Mouse (Mus musculus): ENCODE measurements around the gene Mag. TPM values are rescaled to one million over a fixed set of nuclear protein-coding genes. Genes with fewer than 3 reads are reported as not detected.

Gene Mag
- total and polyA plus RNA-seq, 2 experiments from 2014 or later: 0.07 to 0.38 TPM

- TF ChIP-seq CTCF (IDR thresholded peaks at IDR 0.05; ENCODE audit: low read depth) (no peak), EP300 (IDR thresholded peaks at IDR 0.05; ENCODE audit: low read depth) (no peak)
- Histone ChIP-seq H3K9me3 (replicated peaks; ENCODE audit: control insufficient read depth, low read length) (no peaks in the 10 kb centered on the region), H3K4me2 (ENCODE audit: low read depth, low read length) (peak overlapping the region; percentile 34), H3K9ac (replicated peaks; ENCODE audit: low read depth, low read length) (no peak overlapping the region), H3K4me1 (ENCODE audit: control insufficient read depth, insufficient read depth) (0 out of 2 replicates have a peak, but pooled peaks cover 5% of the 10 kb centered on the region), H3K36me3 (replicated peaks; ENCODE audit: control insufficient read depth, insufficient read depth, low read length) (no peaks in the 10 kb centered on the region), H3K27me3 (ENCODE audit: control insufficient read depth, insufficient read depth, low read length) (peaks cover 15% of the 10 kb centered on the region; the same call in 1 of the 2 replicates), H3K4me3 (ENCODE audit: low read depth, low read length) (no peak overlapping the region), H3K27ac (ENCODE audit: low read depth) (no peak overlapping the region)
- no peak for DNase-seq (ENCODE audit: low spot score)
- ATAC-seq (ENCODE audit: insufficient read depth, low read depth): no peak
- WGBS: 28% methylated on average over 17 of the region's 17 CpGs
These were observed 5.7 kb downstream of the Mag start for GRCm38 (mm10) chr7:30908992-30909431.

DNA sequence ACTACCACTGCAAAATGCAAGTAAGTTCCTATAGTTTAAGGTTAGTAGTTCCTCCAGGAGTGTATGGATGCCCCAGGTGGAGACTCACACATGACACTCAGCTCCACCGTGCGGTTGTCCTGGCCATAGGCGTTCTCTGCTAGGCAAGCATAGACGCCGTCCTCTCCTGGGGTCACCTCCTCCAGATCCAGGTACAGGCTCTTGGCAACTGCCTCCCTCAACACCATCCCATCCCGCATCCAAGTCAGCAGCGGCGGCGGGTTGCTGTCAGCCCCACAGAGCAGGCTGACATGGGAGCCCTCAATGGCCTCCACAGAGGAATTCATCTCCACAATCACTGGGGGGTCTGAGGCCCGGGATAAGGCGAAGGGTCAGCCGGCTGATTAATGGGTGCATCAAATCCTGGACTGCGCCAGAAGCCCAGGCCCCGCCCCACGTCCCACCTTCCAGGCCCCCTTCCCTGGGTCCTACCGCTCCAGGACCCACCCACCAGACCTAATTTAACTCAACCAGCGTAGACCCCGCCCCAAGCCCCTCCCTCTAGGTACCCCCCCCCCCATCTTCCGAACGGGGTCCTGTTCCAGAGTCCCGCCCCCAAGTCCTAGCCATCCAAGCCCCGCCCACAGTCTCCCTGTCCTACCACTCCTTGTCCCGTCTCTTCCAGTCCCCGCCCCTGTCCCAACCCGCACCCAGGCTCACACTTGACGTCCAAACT is 6.2 kb downstream of the Mag start:
- DNase-seq (ENCODE audit: low spot score) (no peak), ATAC-seq (ENCODE audit: insufficient read depth, low read depth) (no peak; the same call in 1 of the 2 replicates)
- Histone ChIP-seq H3K4me3 (ENCODE audit: low read depth, low read length) (no peak overlapping the region), H3K4me2 (ENCODE audit: low read depth, low read length) (peak overlapping the region; percentile 34), H3K36me3 (replicated peaks; ENCODE audit: control insufficient read depth, insufficient read depth, low read length) (no peaks in the 10 kb centered on the region), H3K9ac (replicated peaks; ENCODE audit: low read depth, low read length) (no peak overlapping the region), H3K27me3 (ENCODE audit: control insufficient read depth, insufficient read depth, low read length) (peaks cover 15% of the 10 kb centered on the region; the same call in 1 of the 2 replicates), H3K9me3 (replicated peaks; ENCODE audit: control insufficient read depth, low read length) (no peaks in the 10 kb centered on the region), H3K27ac (ENCODE audit: low read depth) (no peak overlapping the region), H3K4me1 (ENCODE audit: control insufficient read depth, insufficient read depth) (0 out of 2 replicates have a peak, but pooled peaks cover 5% of the 10 kb centered on the region)
- TF ChIP-seq EP300 (IDR thresholded peaks at IDR 0.05; ENCODE audit: low read depth): no peak
- no peak for TF ChIP-seq CTCF (IDR thresholded peaks at IDR 0.05; ENCODE audit: low read depth)
- WGBS: 3% methylated on average over 25 of the region's 26 CpGs

DNA sequence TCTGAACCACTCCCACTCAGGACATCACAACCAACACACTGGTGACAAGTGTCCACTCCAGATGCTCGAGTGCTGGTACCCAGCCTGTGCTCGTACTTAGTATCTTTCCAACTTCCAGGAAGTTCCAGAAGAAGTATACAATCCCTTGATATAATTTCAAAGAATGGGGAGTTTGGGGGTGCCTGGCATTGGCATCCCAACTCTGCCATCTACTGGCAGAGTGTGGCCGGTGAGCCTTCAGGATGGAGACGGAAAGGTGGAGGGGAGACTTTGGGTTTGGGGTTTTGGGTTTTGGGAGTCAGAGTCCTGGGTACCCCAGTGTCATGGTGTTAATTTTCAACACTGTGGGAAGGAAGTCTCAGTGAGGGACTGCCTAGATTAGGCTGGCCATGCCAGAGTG is 10.6 kb downstream of the Mag start:
- DNase-seq (ENCODE audit: low spot score) (no peak), ATAC-seq (ENCODE audit: insufficient read depth, low read depth) (no peak)
- Histone ChIP-seq H3K9ac (replicated peaks; ENCODE audit: low read depth, low read length) (no peak overlapping the region), H3K9me3 (replicated peaks; ENCODE audit: control insufficient read depth, low read length) (no peaks in the 10 kb centered on the region), H3K4me1 (ENCODE audit: control insufficient read depth, insufficient read depth) (0 out of 2 replicates have a peak, but pooled peaks cover 4% of the 10 kb centered on the region), H3K4me3 (ENCODE audit: low read depth, low read length) (no peak overlapping the region), H3K27me3 (ENCODE audit: control insufficient read depth, insufficient read depth, low read length) (peaks cover 16% of the 10 kb centered on the region; the same call in 1 of the 2 replicates), H3K27ac (ENCODE audit: low read depth) (no peak overlapping the region), H3K4me2 (ENCODE audit: low read depth, low read length) (no peak overlapping the region), H3K36me3 (replicated peaks; ENCODE audit: control insufficient read depth, insufficient read depth, low read length) (no peaks in the 10 kb centered on the region)
- 41% methylated on average over 4 of the region's 4 CpGs for WGBS
- TF ChIP-seq CTCF (IDR thresholded peaks at IDR 0.05; ENCODE audit: low read depth): peak; percentile 44
- TF ChIP-seq EP300 (IDR thresholded peaks at IDR 0.05; ENCODE audit: low read depth): no peak

DNA sequence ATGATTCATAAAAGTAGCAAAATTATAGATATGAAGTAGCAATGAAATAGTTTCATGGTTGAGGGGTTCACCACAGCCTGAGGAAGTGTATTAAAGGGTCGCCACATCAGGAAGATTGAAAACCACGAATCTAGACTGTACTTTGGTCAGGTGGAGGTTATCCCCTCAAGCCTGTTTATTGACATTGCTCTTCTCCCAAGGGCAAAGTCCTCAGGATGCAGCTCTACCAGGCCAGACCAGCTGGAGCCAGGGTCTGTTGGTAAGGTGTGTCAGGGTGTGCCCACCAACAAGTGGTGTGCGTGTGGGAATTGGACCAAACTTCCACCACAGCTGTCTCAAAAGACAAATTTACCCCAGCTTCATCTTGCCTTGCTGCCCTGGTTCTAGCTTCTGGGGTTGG is 19.5 kb downstream of the Mag start:
- Histone ChIP-seq H3K27ac (ENCODE audit: low read depth) (no peak overlapping the region), H3K4me2 (ENCODE audit: low read depth, low read length) (no peak overlapping the region), H3K4me1 (ENCODE audit: control insufficient read depth, insufficient read depth) (no peaks in the 10 kb centered on the region), H3K4me3 (ENCODE audit: low read depth, low read length) (no peak overlapping the region), H3K9ac (replicated peaks; ENCODE audit: low read depth, low read length) (no peak overlapping the region), H3K27me3 (ENCODE audit: control insufficient read depth, insufficient read depth, low read length) (no peaks in the 10 kb centered on the region), H3K9me3 (replicated peaks; ENCODE audit: control insufficient read depth, low read length) (no peaks in the 10 kb centered on the region), H3K36me3 (replicated peaks; ENCODE audit: control insufficient read depth, insufficient read depth, low read length) (no peaks in the 10 kb centered on the region)
- no peak for ATAC-seq (ENCODE audit: insufficient read depth, low read depth)
- TF ChIP-seq CTCF (IDR thresholded peaks at IDR 0.05; ENCODE audit: low read depth) (no peak), EP300 (IDR thresholded peaks at IDR 0.05; ENCODE audit: low read depth) (no peak)
- no peak for DNase-seq (ENCODE audit: low spot score)
- WGBS: 84% methylated on average over 3 of the region's 3 CpGs

- WGBS: 56% methylated on average over 3 of the region's 3 CpGs
- H3K4me2 ChIP-seq (ENCODE audit: low read depth, low read length): no peak overlapping the region
- H3K27me3 ChIP-seq (ENCODE audit: control insufficient read depth, insufficient read depth, low read length): no peaks in the 10 kb centered on the region
- ATAC-seq (ENCODE audit: insufficient read depth, low read depth): no peak
- TF ChIP-seq CTCF (IDR thresholded peaks at IDR 0.05; ENCODE audit: low read depth) (no peak), EP300 (IDR thresholded peaks at IDR 0.05; ENCODE audit: low read depth) (no peak)
- no peaks in the 10 kb centered on the region for H3K4me1 ChIP-seq (ENCODE audit: control insufficient read depth, insufficient read depth)
- H3K9me3 ChIP-seq (replicated peaks; ENCODE audit: control insufficient read depth, low read length): no peaks in the 10 kb centered on the region
- H3K4me3 ChIP-seq (ENCODE audit: low read depth, low read length): no peak overlapping the region
- no peak overlapping the region for H3K9ac ChIP-seq (replicated peaks; ENCODE audit: low read depth, low read length)
- H3K36me3 ChIP-seq (replicated peaks; ENCODE audit: control insufficient read depth, insufficient read depth, low read length): no peaks in the 10 kb centered on the region
- no peak overlapping the region for H3K27ac ChIP-seq (ENCODE audit: low read depth)
- DNase-seq (ENCODE audit: low spot score): no peak
These were observed 22.2 kb downstream of the Mag start for GRCm38 (mm10) chr7:30892515-30892914.
